Mouse (Mus musculus) stomach, embryonic 14.5 days (tissue): Measurements from ENCODE around the gene Gtf3c4. TPM values are rescaled to one million over a fixed set of nuclear protein-coding genes. Genes with fewer than 3 reads are reported as not detected.

Experiments
- ATAC-seq: fragments of 200-750 bp; cut with Nextera tagmentation; 2 replicates; pipeline ENCODE4 v1.8.0; 2017; ENCODE audit warnings: low read depth, moderate TSS enrichment; ENCODE audit not compliant: insufficient number of reproducible peaks, insufficient read depth, low FRiP score
- H3K27ac ChIP-seq: fragments of 300-500 bp; sonication (generic); 2 replicates; pipeline ENCODE4 v1.5.1; 2014; ENCODE audit warnings: mild to moderate bottlenecking, low read length, moderate library complexity, mixed read lengths
- H3K27me3 ChIP-seq: fragments of 300-500 bp; sonication (generic); 2 replicates; pipeline ENCODE4 v1.6.1; 2014; ENCODE audit warnings: low read length, control low read depth, mixed read lengths; ENCODE audit not compliant: control insufficient read depth, insufficient read depth
- H3K36me3 ChIP-seq: fragments of 300-500 bp; sonication (generic); 2 replicates; pipeline ENCODE4 v1.6.1; 2014; ENCODE audit warnings: mild to moderate bottlenecking, control low read depth, low read length, moderate library complexity, mixed read lengths; ENCODE audit not compliant: control insufficient read depth, insufficient read depth
- H3K4me1 ChIP-seq: fragments of 300-500 bp; sonication (generic); 2 replicates; pipeline ENCODE4 v1.6.1; 2014; ENCODE audit warnings: low read length, control low read depth, mixed read lengths; ENCODE audit not compliant: control insufficient read depth, insufficient read depth
- H3K4me2 ChIP-seq: fragments of 300-500 bp; sonication (generic); replicated peaks from 2 replicates; pipeline ENCODE4 v1.6.1; 2014; ENCODE audit warnings: low read depth, low read length, control low read depth
- H3K4me3 ChIP-seq: fragments of 300-500 bp; sonication (generic); 2 replicates; pipeline ENCODE4 v1.5.1; 2014; ENCODE audit warnings: low read depth, low read length, control low read depth
- H3K9ac ChIP-seq: fragments of 300-500 bp; sonication (generic); replicated peaks from 2 replicates; pipeline ENCODE4 v1.6.1; 2014; ENCODE audit warnings: low read depth, mild to moderate bottlenecking, control low read depth, low read length, moderate library complexity, mixed read lengths
- H3K9me3 ChIP-seq: fragments of 300-500 bp; sonication (generic); 2 replicates; pipeline ENCODE4 v1.6.1; 2016; ENCODE audit warnings: low read depth, low read length, control low read depth; ENCODE audit not compliant: control insufficient read depth
- WGBS: fragments of 180-500 bp; shearing (Covaris S2); extraction: QIAGEN DNeasy Blood & Tissue Kit; methylation state at CpG from one replicate; pipeline ENCODE4 v1.1.7; 2014; 5-methylcytosine and 5-hydroxymethylcytosine counted together
- polyA plus RNA-seq: library from polyadenylated mRNA; unstranded; fragments of >200 nt; fragmentation: Nextera tagmentation; extraction: Ambion mirVana; gene quantifications from 2 replicates; pipeline ENCODE4 v1.2.1, GENCODE M21; 2014

Gtf3c4 gene
- 22.8 and 23.3 TPM in 2 replicates for polyA plus RNA-seq

DNA sequence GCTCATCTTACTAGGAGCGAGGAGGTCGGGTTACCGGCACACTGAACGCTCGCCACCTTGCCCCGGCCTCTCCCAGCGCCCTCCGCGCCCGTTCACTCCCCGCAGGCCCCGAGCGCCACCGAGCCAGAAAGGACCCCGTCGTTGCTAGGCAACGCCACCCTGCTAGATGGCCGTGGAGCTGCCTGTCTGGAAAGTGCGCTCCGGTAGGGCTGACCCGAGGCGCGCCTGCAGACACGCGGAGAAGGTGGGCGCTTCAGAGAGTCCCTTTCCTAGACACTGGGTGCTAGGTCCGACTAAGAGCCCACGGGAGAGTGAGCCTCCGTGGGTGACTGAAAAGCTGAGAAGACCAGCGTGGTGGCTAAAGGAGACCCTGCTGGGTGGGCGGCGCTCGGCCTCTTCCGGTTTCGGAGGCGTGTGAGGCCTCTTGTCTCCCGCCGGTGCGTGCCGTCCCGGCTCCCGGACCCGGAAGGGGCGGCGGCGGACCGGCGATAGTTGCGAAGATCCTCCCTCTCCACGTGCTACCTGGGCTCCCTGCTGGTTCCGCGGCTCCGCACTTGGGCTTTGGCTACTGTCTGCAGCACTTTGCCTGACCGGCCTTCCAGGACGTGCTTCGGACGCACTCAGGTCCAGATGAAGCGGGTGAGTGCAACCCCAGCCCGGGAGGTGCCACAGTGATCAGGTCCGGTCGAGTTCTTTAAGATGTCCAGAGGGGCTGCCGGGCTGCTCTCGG, at the start of gene Gtf3c4, which contains the start of gene Ddx31:
TSS of gene Gtf3c4 (minus strand) at position 139 of the 730 bp plus-strand sequence.
TSS of gene Ddx31 (plus strand) at position 185 of the 730 bp plus-strand sequence.
- Histone ChIP-seq H3K4me3 (peak within 1 kb of the TSS; percentile 98), H3K4me2 (peak within 1 kb of the TSS; percentile 94), H3K9ac (peak within 1 kb of the TSS; percentile 89), H3K4me1 (peaks cover 20% of the 10 kb centered on the region), H3K27ac (peak within 1 kb of the TSS; percentile 90), H3K27me3 (no peaks in the 10 kb centered on the region), H3K9me3 (no peaks in the 10 kb centered on the region), H3K36me3 (peaks cover 9% of the 10 kb centered on the region)
- under 1% methylated on average over 63 of the region's 63 CpGs for WGBS
- peak; percentile 94 for ATAC-seq

DNA sequence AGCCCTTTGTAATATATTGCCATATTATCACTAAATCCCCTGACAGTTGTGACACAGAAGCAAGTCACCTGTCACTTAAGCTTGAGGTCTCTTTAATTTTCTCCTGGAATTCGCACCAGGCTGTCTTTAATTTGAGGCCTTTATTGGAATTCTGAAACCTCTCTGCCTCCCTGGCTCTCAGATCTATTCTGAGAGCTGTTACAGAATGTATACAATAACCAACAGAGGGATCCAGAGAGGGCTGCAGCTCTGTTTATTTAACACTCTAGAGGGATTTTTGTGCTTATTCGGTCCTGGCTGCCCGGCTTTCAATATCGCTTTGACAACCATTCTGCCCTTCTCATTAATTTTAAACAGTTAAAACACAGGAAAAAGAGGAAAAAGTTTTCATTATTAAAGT, 44.8 kb upstream of the Gtf3c4 start:
- H3K27ac ChIP-seq, result no peak overlapping the region; the same call in 1 of the 2 replicates
- H3K9ac ChIP-seq, result no peak overlapping the region
- H3K36me3 ChIP-seq, result peaks cover 25% of the 10 kb centered on the region
- H3K4me2 ChIP-seq, result no peak overlapping the region
- 0 out of 2 replicates have a peak, but pooled peaks cover 4% of the 10 kb centered on the region for H3K4me1 ChIP-seq
- H3K9me3 ChIP-seq, result no peaks in the 10 kb centered on the region
- H3K27me3 ChIP-seq, result no peaks in the 10 kb centered on the region
- ATAC-seq, result no peak
- H3K4me3 ChIP-seq, result no peak overlapping the region
- WGBS, result 24% methylated on average over 4 of the region's 4 CpGs

DNA sequence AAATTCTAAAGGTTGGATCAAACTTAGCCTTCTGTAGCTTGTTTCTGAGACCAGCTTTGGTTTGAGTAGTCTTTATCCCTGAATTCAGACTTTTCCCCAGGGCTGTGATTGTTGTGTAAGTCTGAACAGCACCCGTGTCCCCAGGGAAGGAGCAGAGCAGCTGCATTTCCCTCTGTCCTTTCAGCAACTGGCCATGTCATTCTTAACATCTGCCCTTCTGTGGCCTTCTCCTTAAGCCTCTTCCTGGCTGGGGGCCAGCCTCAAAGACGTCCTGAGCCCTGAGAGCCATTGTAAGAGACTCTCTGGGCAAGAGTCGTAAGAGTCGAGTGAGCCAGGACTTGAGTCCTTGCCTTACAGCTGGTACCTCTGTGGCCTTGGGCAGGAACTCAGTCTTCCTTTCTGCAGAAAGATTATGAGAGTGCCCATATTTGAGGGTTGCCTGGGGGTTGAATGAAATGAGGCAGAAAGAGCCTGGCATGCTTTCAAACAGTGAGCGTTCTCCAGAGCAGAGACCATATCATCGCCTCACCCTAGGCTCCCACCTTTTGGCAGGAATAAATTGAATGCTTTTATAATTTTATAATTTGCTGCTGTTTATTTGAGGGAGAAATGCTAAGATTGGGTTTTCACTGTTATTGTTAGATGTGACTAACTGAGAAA, 42.8 kb upstream of the Gtf3c4 start:
- Histone ChIP-seq H3K9ac (no peak overlapping the region), H3K4me2 (no peak overlapping the region), H3K27me3 (no peaks in the 10 kb centered on the region), H3K36me3 (peaks cover 23% of the 10 kb centered on the region), H3K4me1 (0 out of 2 replicates have a peak, but pooled peaks cover 4% of the 10 kb centered on the region), H3K9me3 (no peaks in the 10 kb centered on the region), H3K27ac (no peak overlapping the region), H3K4me3 (no peak overlapping the region)
- 63% methylated on average over 6 of the region's 6 CpGs for WGBS
- ATAC-seq, result no peak

DNA sequence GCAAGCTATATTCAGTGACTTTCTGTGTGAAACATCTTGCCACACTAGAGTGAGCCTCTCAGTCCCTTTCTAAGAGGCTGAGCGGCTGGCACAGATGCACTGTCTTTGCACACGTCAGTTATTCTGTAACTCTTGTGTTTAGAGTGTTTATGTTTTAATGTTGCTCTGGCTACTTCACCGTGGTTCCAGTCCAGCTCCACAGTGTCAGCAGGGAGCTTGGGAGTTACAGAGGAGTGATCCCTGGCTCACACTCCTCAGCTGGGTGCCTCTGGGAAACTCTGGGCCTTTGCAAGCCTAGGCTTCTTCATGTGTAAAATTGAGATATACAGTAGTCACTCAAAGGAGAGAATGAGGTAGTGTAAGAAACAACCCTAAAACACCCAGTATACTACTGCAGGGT, 41.9 kb upstream of the Gtf3c4 start:
- H3K36me3 ChIP-seq, result peaks cover 24% of the 10 kb centered on the region
- no peak overlapping the region for H3K4me2 ChIP-seq
- ATAC-seq, result no peak
- H3K9me3 ChIP-seq, result no peaks in the 10 kb centered on the region
- no peak overlapping the region for H3K9ac ChIP-seq
- H3K4me1 ChIP-seq, result 0 out of 2 replicates have a peak, but pooled peaks cover 4% of the 10 kb centered on the region
- 86% methylated on average over 3 of the region's 3 CpGs for WGBS
- no peak overlapping the region for H3K27ac ChIP-seq
- no peak overlapping the region for H3K4me3 ChIP-seq
- no peaks in the 10 kb centered on the region for H3K27me3 ChIP-seq

DNA sequence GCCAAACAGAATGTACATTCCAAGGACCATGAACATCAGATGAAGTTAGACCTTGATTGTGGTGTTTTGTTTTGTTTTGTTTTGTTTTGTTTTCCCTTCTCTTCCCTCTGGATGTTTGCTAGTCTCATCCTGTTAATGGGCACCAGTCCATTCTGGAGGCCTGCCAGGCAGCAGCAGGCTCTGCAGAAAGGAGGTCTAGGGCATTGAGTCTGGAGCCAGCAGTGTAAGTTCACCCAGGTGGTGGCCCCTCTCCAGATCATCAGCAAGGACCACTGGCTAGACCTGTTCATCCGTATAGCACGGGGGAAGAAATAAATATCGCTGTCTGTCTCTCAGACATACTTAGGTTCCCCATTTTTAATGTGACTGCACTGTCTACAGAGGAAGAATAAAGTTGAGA, 41.1 kb upstream of the Gtf3c4 start:
- H3K4me3 ChIP-seq, result no peak overlapping the region
- WGBS, result 86% methylated on average over 3 of the region's 3 CpGs
- H3K9me3 ChIP-seq, result no peaks in the 10 kb centered on the region
- no peak overlapping the region for H3K9ac ChIP-seq
- peaks cover 26% of the 10 kb centered on the region for H3K36me3 ChIP-seq
- no peak for ATAC-seq
- H3K27me3 ChIP-seq, result no peaks in the 10 kb centered on the region
- no peak overlapping the region for H3K27ac ChIP-seq
- H3K4me2 ChIP-seq, result no peak overlapping the region
- H3K4me1 ChIP-seq, result 0 out of 2 replicates have a peak, but pooled peaks cover 4% of the 10 kb centered on the region

DNA sequence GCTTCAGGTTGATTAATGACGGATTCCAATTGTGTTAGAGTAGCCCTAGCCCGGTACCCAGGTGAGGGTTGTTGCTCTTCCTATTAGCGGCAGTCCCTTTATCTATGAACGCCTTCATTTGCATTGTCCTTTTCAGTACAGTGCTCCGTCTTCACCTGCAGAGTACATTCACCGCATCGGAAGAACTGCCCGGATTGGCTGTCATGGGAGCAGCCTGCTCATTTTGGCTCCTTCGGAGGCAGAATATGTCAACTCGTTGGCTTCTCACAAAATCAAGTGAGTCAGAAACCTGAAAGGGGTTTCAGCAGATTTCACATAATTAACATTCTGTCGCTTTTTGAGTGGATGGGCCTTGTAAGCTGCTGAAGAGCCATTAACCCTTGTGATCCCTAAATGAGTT, 35.4 kb upstream of the Gtf3c4 start:
- no peaks in the 10 kb centered on the region for H3K4me1 ChIP-seq

DNA sequence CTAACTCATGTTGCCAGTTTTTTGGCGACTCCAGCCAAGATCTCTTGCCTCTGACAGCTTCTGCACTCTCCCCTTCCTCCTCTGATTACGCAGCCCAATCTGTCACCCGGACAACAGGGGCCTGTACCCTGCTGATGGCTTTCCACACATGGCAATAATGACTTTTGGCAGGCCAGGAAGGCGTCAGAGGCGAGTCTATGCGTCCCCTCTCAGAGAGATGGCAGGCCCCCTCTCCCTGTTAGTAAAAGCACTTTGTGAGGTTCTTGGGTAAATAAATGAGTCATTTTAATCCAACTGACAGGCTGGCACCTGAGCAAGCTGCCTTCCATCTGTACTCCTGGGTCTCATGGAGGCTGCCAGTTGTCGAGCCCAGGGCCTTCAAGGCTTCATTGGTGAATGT, 27.3 kb upstream of the Gtf3c4 start:
- Histone ChIP-seq H3K27ac (no peak overlapping the region), H3K9me3 (no peaks in the 10 kb centered on the region), H3K27me3 (no peaks in the 10 kb centered on the region), H3K4me3 (no peak overlapping the region), H3K4me2 (no peak overlapping the region), H3K4me1 (no peaks in the 10 kb centered on the region), H3K36me3 (peaks cover 34% of the 10 kb centered on the region), H3K9ac (no peak overlapping the region)
- 72% methylated on average over 7 of the region's 7 CpGs for WGBS
- ATAC-seq, result no peak

More for the DNA sequence above, 35.4 kb upstream of the Gtf3c4 start:
- WGBS, result 88% methylated on average over 11 of the region's 11 CpGs
- Histone ChIP-seq H3K36me3 (peaks cover 31% of the 10 kb centered on the region), H3K27me3 (no peaks in the 10 kb centered on the region), H3K4me2 (no peak overlapping the region), H3K9me3 (no peaks in the 10 kb centered on the region), H3K27ac (no peak overlapping the region), H3K4me3 (no peak overlapping the region), H3K9ac (no peak overlapping the region)
- ATAC-seq, result no peak

DNA sequence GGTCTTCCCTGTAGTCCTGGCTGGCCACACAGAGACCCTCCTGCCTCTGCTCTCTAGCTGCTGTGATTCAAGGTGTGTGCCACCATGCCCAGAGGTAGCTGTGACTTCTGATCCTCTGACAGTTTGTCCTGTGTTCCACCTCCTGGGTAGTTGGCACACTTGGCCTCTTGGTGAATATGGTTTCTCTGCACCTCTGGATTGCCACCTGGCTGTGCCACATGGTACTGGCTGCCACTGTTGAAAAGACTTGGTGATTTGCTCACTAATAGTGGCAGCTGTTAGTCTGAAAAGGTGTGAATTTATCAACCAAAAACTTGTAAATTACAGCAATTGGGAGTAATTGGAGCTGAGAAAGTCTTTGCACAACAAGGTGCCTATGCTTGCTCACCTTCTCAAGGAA, 23.7 kb upstream of the Gtf3c4 start:
- H3K9ac ChIP-seq, result no peak overlapping the region
- no peak overlapping the region for H3K4me3 ChIP-seq
- H3K4me2 ChIP-seq, result no peak overlapping the region
- H3K27me3 ChIP-seq, result no peaks in the 10 kb centered on the region
- H3K36me3 ChIP-seq, result peaks cover 47% of the 10 kb centered on the region
- no peaks in the 10 kb centered on the region for H3K9me3 ChIP-seq
- H3K27ac ChIP-seq, result no peak overlapping the region
- no peaks in the 10 kb centered on the region for H3K4me1 ChIP-seq
- no peak for ATAC-seq
